Mouse (Mus musculus): ENCODE data around the gene Hoxc10.

The Hoxc10 gene

GRCm38 (mm10) chr15:102922636-102923500 is 43.7 kb upstream of the Hoxc10 start:
- no peak for TF ChIP-seq POU5F1 (IDR thresholded peaks at IDR 0.05; ENCODE audit: borderline replicate concordance, low read length)
- no peak for TF ChIP-seq CTCF (conservative IDR thresholded peaks at IDR 0.05; ENCODE audit: low read length)
- peaks cover 87% of the 10 kb centered on the region for H3K27me3 ChIP-seq (ENCODE audit: insufficient read depth, low read length)
- no peaks in the 10 kb centered on the region for H3K9me3 ChIP-seq (ENCODE audit: low read length)
- H3K36me3 ChIP-seq (ENCODE audit: insufficient read depth, low read length), result no peaks in the 10 kb centered on the region
- H3K4me3 ChIP-seq (replicated peaks; ENCODE audit: low read length), result peak overlapping the region; percentile 84; the same call in 1 of the 2 replicates
- H3K4me1 ChIP-seq (replicated peaks; ENCODE audit: low read depth, low read length), result peaks cover 43% of the 10 kb centered on the region

GRCm38 (mm10) chr15:102927032-102927645 is 39.5 kb upstream of the Hoxc10 start:
- peaks cover 92% of the 10 kb centered on the region for H3K27me3 ChIP-seq (ENCODE audit: insufficient read depth, low read length)
- TF ChIP-seq POU5F1 (IDR thresholded peaks at IDR 0.05; ENCODE audit: borderline replicate concordance, low read length) (no peak), CTCF (conservative IDR thresholded peaks at IDR 0.05; ENCODE audit: low read length) (no peak), NANOG (IDR thresholded peaks at IDR 0.05; ENCODE audit: borderline replicate concordance, low read length) (no peak)

GRCm38 (mm10) chr15:102931706-102932358 is 34.8 kb upstream of the Hoxc10 start:
- Histone ChIP-seq H3K4me3 (replicated peaks; ENCODE audit: low read length) (peak overlapping the region; percentile 70), H3K36me3 (ENCODE audit: insufficient read depth, low read length) (no peaks in the 10 kb centered on the region), H3K27me3 (ENCODE audit: insufficient read depth, low read length) (peaks cover 96% of the 10 kb centered on the region), H3K9me3 (ENCODE audit: low read length) (no peaks in the 10 kb centered on the region), H3K4me1 (replicated peaks; ENCODE audit: low read depth, low read length) (peaks cover 77% of the 10 kb centered on the region)
- TF ChIP-seq CTCF (conservative IDR thresholded peaks at IDR 0.05; ENCODE audit: low read length) (no peak), POU5F1 (IDR thresholded peaks at IDR 0.05; ENCODE audit: borderline replicate concordance, low read length) (no peak), NANOG (IDR thresholded peaks at IDR 0.05; ENCODE audit: borderline replicate concordance, low read length) (no peak)

More at GRCm38 (mm10) chr15:102927032-102927645, 39.5 kb upstream of the Hoxc10 start:
- peaks cover 55% of the 10 kb centered on the region for H3K4me1 ChIP-seq (replicated peaks; ENCODE audit: low read depth, low read length)
- H3K36me3 ChIP-seq (ENCODE audit: insufficient read depth, low read length), result no peaks in the 10 kb centered on the region
- H3K9me3 ChIP-seq (ENCODE audit: low read length), result no peaks in the 10 kb centered on the region
- H3K4me3 ChIP-seq (replicated peaks; ENCODE audit: low read length), result peak overlapping the region; percentile 51

DNA sequence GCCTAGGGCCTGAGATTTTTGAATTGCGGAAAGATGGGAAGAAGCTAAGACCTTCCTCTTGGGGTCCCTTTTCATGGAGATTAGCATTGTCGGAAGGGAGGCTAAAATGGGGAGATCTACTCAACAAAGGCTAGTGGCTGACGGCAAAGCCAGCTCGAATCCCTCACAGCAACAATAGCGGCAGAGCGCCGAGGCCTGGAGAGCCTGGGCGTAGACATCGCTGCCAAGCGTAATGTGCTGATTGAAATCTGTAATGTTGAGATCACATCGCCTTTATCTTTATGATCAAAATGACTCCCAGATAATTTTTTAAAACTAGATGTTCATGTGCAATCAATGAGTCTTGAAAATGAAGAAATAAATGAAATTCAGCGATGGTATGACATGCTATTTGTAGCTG is 32.2 kb upstream of the Hoxc10 start:
- no peaks in the 10 kb centered on the region for H3K36me3 ChIP-seq (ENCODE audit: insufficient read depth, low read length)
- H3K4me1 ChIP-seq (replicated peaks; ENCODE audit: low read depth, low read length), result peaks cover 84% of the 10 kb centered on the region
- TF ChIP-seq NANOG (IDR thresholded peaks at IDR 0.05; ENCODE audit: borderline replicate concordance, low read length) (no peak), POU5F1 (IDR thresholded peaks at IDR 0.05; ENCODE audit: borderline replicate concordance, low read length) (no peak), CTCF (conservative IDR thresholded peaks at IDR 0.05; ENCODE audit: low read length) (no peak)
- no peaks in the 10 kb centered on the region for H3K9me3 ChIP-seq (ENCODE audit: low read length)
- peak overlapping the region; percentile 45 for H3K4me3 ChIP-seq (replicated peaks; ENCODE audit: low read length)
- peaks cover 97% of the 10 kb centered on the region for H3K27me3 ChIP-seq (ENCODE audit: insufficient read depth, low read length)

- H3K4me1 ChIP-seq (replicated peaks; ENCODE audit: low read depth, low read length), result peaks cover 88% of the 10 kb centered on the region
- TF ChIP-seq CTCF (conservative IDR thresholded peaks at IDR 0.05; ENCODE audit: low read length) (no peak), POU5F1 (IDR thresholded peaks at IDR 0.05; ENCODE audit: borderline replicate concordance, low read length) (no peak), NANOG (IDR thresholded peaks at IDR 0.05; ENCODE audit: borderline replicate concordance, low read length) (no peak)
- H3K27me3 ChIP-seq (ENCODE audit: insufficient read depth, low read length), result peaks cover 97% of the 10 kb centered on the region
- no peaks in the 10 kb centered on the region for H3K9me3 ChIP-seq (ENCODE audit: low read length)
- H3K4me3 ChIP-seq (replicated peaks; ENCODE audit: low read length), result peak overlapping the region; percentile 45
- H3K36me3 ChIP-seq (ENCODE audit: insufficient read depth, low read length), result no peaks in the 10 kb centered on the region
Measured at GRCm38 (mm10) chr15:102934897-102935296, 31.7 kb upstream of the Hoxc10 start.

- Histone ChIP-seq H3K36me3 (ENCODE audit: insufficient read depth, low read length) (no peaks in the 10 kb centered on the region), H3K4me1 (replicated peaks; ENCODE audit: low read depth, low read length) (peaks cover 82% of the 10 kb centered on the region), H3K4me3 (replicated peaks; ENCODE audit: low read length) (peak within 1 kb of the TSS; percentile 71), H3K9me3 (ENCODE audit: low read length) (no peaks in the 10 kb centered on the region), H3K27me3 (ENCODE audit: insufficient read depth, low read length) (peaks cover 97% of the 10 kb centered on the region)
- TF ChIP-seq CTCF (conservative IDR thresholded peaks at IDR 0.05; ENCODE audit: low read length) (no peak), NANOG (IDR thresholded peaks at IDR 0.05; ENCODE audit: borderline replicate concordance, low read length) (no peak), POU5F1 (IDR thresholded peaks at IDR 0.05; ENCODE audit: borderline replicate concordance, low read length) (no peak)
Measured at GRCm38 (mm10) chr15:102936279-102936972, 30.2 kb upstream of the Hoxc10 start, which contains the start of gene Hoxc12. TSS of gene Hoxc12 (plus strand) at chr15:102936757.

- no peak for TF ChIP-seq NANOG (IDR thresholded peaks at IDR 0.05; ENCODE audit: borderline replicate concordance, low read length)
- no peak for TF ChIP-seq POU5F1 (IDR thresholded peaks at IDR 0.05; ENCODE audit: borderline replicate concordance, low read length)
- no peak for TF ChIP-seq CTCF (conservative IDR thresholded peaks at IDR 0.05; ENCODE audit: low read length)
- H3K9me3 ChIP-seq (ENCODE audit: low read length), result no peaks in the 10 kb centered on the region
- H3K27me3 ChIP-seq (ENCODE audit: insufficient read depth, low read length), result peaks cover 100% of the 10 kb centered on the region
- H3K4me1 ChIP-seq (replicated peaks; ENCODE audit: low read depth, low read length), result peaks cover 75% of the 10 kb centered on the region
- H3K36me3 ChIP-seq (ENCODE audit: insufficient read depth, low read length), result no peaks in the 10 kb centered on the region
- H3K4me3 ChIP-seq (replicated peaks; ENCODE audit: low read length), result peak overlapping the region; percentile 71
Measured at GRCm38 (mm10) chr15:102937036-102937666, 29.4 kb upstream of the Hoxc10 start.
